Mouse (Mus musculus) embryonic fibroblast, embryonic 13.5 days (primary cell): ENCODE measurements around the gene Axin1.

Source experiments
- CTCF ChIP-seq: IDR thresholded peaks from 2 replicates; pipeline ENCODE4 v1.5.1; 2011; ENCODE audit warnings: mild to moderate bottlenecking, control low read depth, low read length, moderate library complexity, borderline replicate concordance; ENCODE audit not compliant: insufficient read depth
- POLR2A ChIP-seq: IDR thresholded peaks from 2 replicates; pipeline ENCODE4 v1.6.1; 2011; ENCODE audit warnings: low read depth, mild to moderate bottlenecking, control low read depth, low read length, moderate library complexity

- TF ChIP-seq CTCF (no peak), POLR2A (no peak)
Measured at GRCm38 (mm10) chr17:26143386-26143785, 4.9 kb downstream of the Axin1 start.
